Mouse (Mus musculus) CH12.LX (cell line): ENCODE results near the gene H1f0. TPM values are rescaled to one million over a fixed set of nuclear protein-coding genes. Genes with fewer than 3 reads are reported as not detected.

Experiments used
- DNase-seq: peaks from one replicate; pipeline ENCODE4 v3.0.0-alpha.2; 2013; ENCODE audit errors: extremely low read depth
- H3K27ac ChIP-seq: 2 replicates; pipeline ENCODE4 v1.5.1; 2012; ENCODE audit warnings: low read depth, mild to moderate bottlenecking, control low read depth, moderate library complexity; ENCODE audit not compliant: insufficient read depth
- H3K27me3 ChIP-seq: replicated peaks from 2 replicates; pipeline ENCODE3; 2012; ENCODE audit warnings: inconsistent platforms
- H3K36me3 ChIP-seq, 2 experiments: replicated peaks in 1 of 2; 2 replicates each; pipeline versions ENCODE3 to v1.6.1; 2012; ENCODE audit warnings: inconsistent platforms in 1 of 2, low read length in 1 of 2, mild to moderate bottlenecking in 1 of 2, mixed read lengths in 1 of 2, moderate library complexity in 1 of 2; ENCODE audit not compliant: control insufficient read depth in 1 of 2, insufficient read depth in 1 of 2
- H3K4me1 ChIP-seq, 2 experiments: 2 replicates each; pipeline ENCODE4 v1.6.1; 2012; ENCODE audit warnings: inconsistent platforms in 1 of 2, moderate library complexity in 1 of 2; ENCODE audit not compliant: insufficient read depth in 2 of 2, control insufficient read depth in 1 of 2
- H3K4me2 ChIP-seq: 2 replicates; pipeline ENCODE4 v1.6.1; 2012; ENCODE audit warnings: low read depth, mild to moderate bottlenecking, control low read depth; ENCODE audit not compliant: poor library complexity, insufficient read depth, severe bottlenecking
- H3K4me3 ChIP-seq, 3 experiments: fragments of 150-350 bp in 1 of 3; sonication (generic) in 1 of 3; replicated peaks in 1 of 3; 2 replicates each; pipeline versions ENCODE3 to v1.5.1; 2011 to 2012; ENCODE audit warnings: low read depth in 2 of 3, low read length in 2 of 3, mild to moderate bottlenecking in 2 of 3, moderate library complexity in 2 of 3, control low read depth in 1 of 3, improper control_type of control experiment in 1 of 3, inconsistent platforms in 1 of 3, mixed read lengths in 1 of 3; ENCODE audit not compliant: poor library complexity in 1 of 3
- H3K79me2 ChIP-seq: replicated peaks from 2 replicates; pipeline ENCODE4 v1.6.1; 2012; ENCODE audit warnings: mild to moderate bottlenecking, moderate library complexity; ENCODE audit not compliant: control insufficient read depth, poor library complexity, insufficient read depth, severe bottlenecking; ENCODE audit errors: extremely low read depth
- H3K9ac ChIP-seq: 2 replicates; pipeline ENCODE4 v1.6.1; 2012; ENCODE audit warnings: low read depth, mild to moderate bottlenecking, control low read depth, moderate library complexity; ENCODE audit not compliant: insufficient read depth
- H3K9me3 ChIP-seq: replicated peaks from 2 replicates; pipeline ENCODE3; 2012; ENCODE audit warnings: low read length, inconsistent platforms, mixed read lengths
- BHLHE40 ChIP-seq: IDR thresholded peaks from 2 replicates; pipeline ENCODE4 v1.6.1; 2011; ENCODE audit warnings: mild to moderate bottlenecking, low read depth, low read length, improper control_type of control experiment
- CHD1 ChIP-seq: IDR thresholded peaks from 2 replicates; pipeline ENCODE4 v1.6.1; 2012; ENCODE audit warnings: low read depth, low read length, improper control_type of control experiment, inconsistent platforms
- CTCF ChIP-seq, 2 experiments: IDR thresholded peaks in 1 of 2; conservative IDR thresholded peaks in 1 of 2; 2 replicates each; pipeline ENCODE4 v1.5.1; 2011 to 2012; ENCODE audit warnings: low read depth in 2 of 2, low read length in 2 of 2, improper control_type of control experiment in 1 of 2, inconsistent platforms in 1 of 2, mild to moderate bottlenecking in 1 of 2, moderate library complexity in 1 of 2
- E2F4 ChIP-seq: IDR thresholded peaks from 2 replicates; pipeline ENCODE4 v1.6.1; 2011; ENCODE audit warnings: low read depth, low read length, improper control_type of control experiment; ENCODE audit not compliant: insufficient replicate concordance
- ELF1 ChIP-seq: IDR thresholded peaks from 2 replicates; pipeline ENCODE4 v1.6.1; 2014; ENCODE audit warnings: low read depth, mild to moderate bottlenecking, inconsistent platforms, low read length, improper control_type of control experiment
- EP300 ChIP-seq: IDR thresholded peaks from 2 replicates; pipeline ENCODE4 v1.6.1; 2011; ENCODE audit warnings: low read length, improper control_type of control experiment
- ETS1 ChIP-seq: conservative IDR thresholded peaks from 2 replicates; pipeline ENCODE4 v1.6.1; 2012; ENCODE audit warnings: low read depth, mild to moderate bottlenecking, inconsistent platforms, low read length, improper control_type of control experiment, moderate library complexity
- HCFC1 ChIP-seq: IDR thresholded peaks from 2 replicates; pipeline ENCODE4 v1.6.1; 2012; ENCODE audit warnings: low read depth, mild to moderate bottlenecking, inconsistent platforms, low read length, improper control_type of control experiment
- JUND ChIP-seq: conservative IDR thresholded peaks from 2 replicates; pipeline ENCODE4 v1.6.1; 2011; ENCODE audit warnings: low read depth, low read length, improper control_type of control experiment
- KAT2A ChIP-seq: IDR thresholded peaks from 2 replicates; pipeline ENCODE4 v1.6.1; 2012; ENCODE audit warnings: low read length, improper control_type of control experiment, inconsistent platforms; ENCODE audit not compliant: insufficient replicate concordance
- MAFK ChIP-seq: IDR thresholded peaks from 2 replicates; pipeline ENCODE4 v1.6.1; 2011; ENCODE audit warnings: low read length, improper control_type of control experiment; ENCODE audit not compliant: insufficient replicate concordance
- MXI1 ChIP-seq: IDR thresholded peaks from 2 replicates; pipeline ENCODE4 v1.6.1; 2011; ENCODE audit warnings: mild to moderate bottlenecking, low read depth, low read length, improper control_type of control experiment
- NRF1 ChIP-seq: IDR thresholded peaks from 2 replicates; pipeline ENCODE4 v1.6.1; 2014; ENCODE audit warnings: low read depth, mild to moderate bottlenecking, inconsistent platforms, low read length, improper control_type of control experiment, moderate library complexity
- PAX5 ChIP-seq: IDR thresholded peaks from 2 replicates; pipeline ENCODE4 v1.6.1; 2012; ENCODE audit warnings: low read length, inconsistent platforms, mixed read lengths
- POLR2AphosphoS2 ChIP-seq: IDR thresholded peaks from 2 replicates; pipeline ENCODE4 v1.6.1; 2011; ENCODE audit warnings: low read depth, low read length, improper control_type of control experiment
- RAD21 ChIP-seq: IDR thresholded peaks from 2 replicates; pipeline ENCODE4 v1.6.1; 2011; ENCODE audit warnings: low read depth, mild to moderate bottlenecking, low read length, improper control_type of control experiment, moderate library complexity
- RCOR1 ChIP-seq: conservative IDR thresholded peaks from 2 replicates; pipeline ENCODE4 v1.6.1; 2012; ENCODE audit warnings: low read depth, mild to moderate bottlenecking, inconsistent platforms, low read length, improper control_type of control experiment
- SMC3 ChIP-seq: IDR thresholded peaks from 2 replicates; pipeline ENCODE4 v1.6.1; 2011; ENCODE audit warnings: low read depth, low read length, improper control_type of control experiment
- TBP ChIP-seq: conservative IDR thresholded peaks from 2 replicates; pipeline ENCODE4 v1.6.1; 2011; ENCODE audit warnings: low read depth, low read length, improper control_type of control experiment
- TCF12 ChIP-seq: IDR thresholded peaks from 2 replicates; pipeline ENCODE4 v1.6.1; 2014; ENCODE audit warnings: low read depth, mild to moderate bottlenecking, inconsistent platforms, low read length, improper control_type of control experiment
- USF1 ChIP-seq: IDR thresholded peaks from 2 replicates; pipeline ENCODE4 v1.6.1; 2014; ENCODE audit warnings: low read depth, mild to moderate bottlenecking, inconsistent platforms, low read length, improper control_type of control experiment
- USF2 ChIP-seq: conservative IDR thresholded peaks from 2 replicates; pipeline ENCODE4 v1.6.1; 2011; ENCODE audit warnings: low read depth, low read length, improper control_type of control experiment
- ZC3H11A ChIP-seq: IDR thresholded peaks from 2 replicates; pipeline ENCODE4 v1.6.1; 2012; ENCODE audit warnings: low read depth, mild to moderate bottlenecking, inconsistent platforms, low read length, improper control_type of control experiment
- dilution Hi-C: fragments of 300-500 bp; cut with MboI; formaldehyde crosslinking; loops from 2 replicates; pipeline ENCODE4 v1.14.3; 2020; ENCODE audit warnings: low sequenced_read_pairs; ENCODE audit not compliant: extremely low pct_unique_long_range_greater_than_20kb, extremely low pct_ligation_motif_present
- in situ Hi-C: fragments of 300-500 bp; cut with MboI; formaldehyde crosslinking; loops from 3 replicates; pipeline ENCODE4 v1.14.3; 2019; ENCODE audit warnings: low sequenced_read_pairs, low pct_ligation_motif_present, low pct_unique_long_range_greater_than_20kb, mixed read lengths
- polyA plus RNA-seq: library from polyadenylated mRNA; unstranded; fragments of >175 nt; gene quantifications from 2 replicates; pipeline ENCODE4 v1.2.1, GENCODE M21; 2012; ENCODE audit warnings: low read depth; ENCODE audit not compliant: insufficient read length
- total RNA-seq, 2 experiments: library from RNA; depleted of rRNA; stranded (reverse); fragments of 300-350 nt in 1 of 2; fragments of >200 nt in 1 of 2; gene quantifications; 2 replicates each; pipeline ENCODE4 v1.2.3; 2012 to 2014

The H1f0 gene
- total and polyA plus RNA-seq, 3 experiments, result 11.9 to 100 (median 15.9) TPM

GRCm38 (mm10) chr15:79000357-79000791 is 27.9 kb upstream of the H1f0 start:
- Histone ChIP-seq H3K4me1 (peaks cover 20 to 60% of the 10 kb centered on the region in 2 experiments), H3K4me2 (no peak overlapping the region), H3K36me3 (peaks cover 63 to 80% of the 10 kb centered on the region in 2 experiments), H3K79me2 (no peaks in the 10 kb centered on the region), H3K27ac (no peak overlapping the region), H3K9ac (no peak overlapping the region), H3K4me3 (no peak overlapping the region), H3K9me3 (no peaks in the 10 kb centered on the region), H3K27me3 (no peaks in the 10 kb centered on the region)
- TF ChIP-seq BHLHE40, result no peak
- TF ChIP-seq HCFC1, result no peak
- TF ChIP-seq PAX5, result no peak
- TF ChIP-seq JUND, result no peak
- no peak for TF ChIP-seq MXI1
- no peak for TF ChIP-seq RAD21
- no peak for TF ChIP-seq TBP
- no peak for TF ChIP-seq USF2
- no peak for TF ChIP-seq RCOR1
- no peak for TF ChIP-seq E2F4
- TF ChIP-seq KAT2A, result no peak
- no peak for TF ChIP-seq ETS1
- no peak for TF ChIP-seq CTCF (conservative IDR thresholded peaks at IDR 0.05 in 1 of 2, IDR thresholded peaks at IDR 0.05 in 1 of 2; ENCODE audit: low read depth in 2 of 2, low read length in 2 of 2)
- TF ChIP-seq NRF1, result no peak
- no peak for TF ChIP-seq ZC3H11A
- TF ChIP-seq ELF1, result no peak
- no peak for TF ChIP-seq TCF12
- no peak for TF ChIP-seq EP300
- dilution Hi-C loops, result no loop called here
- peak; percentile 15 for DNase-seq
- in situ Hi-C loops, result no loop called here

GRCm38 (mm10) chr15:79001559-79001958 is 26.7 kb upstream of the H1f0 start:
- dilution Hi-C loops, result no loop called here
- Histone ChIP-seq H3K79me2 (no peaks in the 10 kb centered on the region), H3K4me3 (no peak overlapping the region), H3K4me1 (peaks cover 16 to 50% of the 10 kb centered on the region in 2 experiments), H3K27ac (no peak overlapping the region), H3K9ac (no peak overlapping the region), H3K27me3 (no peaks in the 10 kb centered on the region), H3K9me3 (no peaks in the 10 kb centered on the region), H3K36me3 (peaks cover 66 to 83% of the 10 kb centered on the region in 2 experiments), H3K4me2 (no peak overlapping the region)
- TF ChIP-seq SMC3 (no peak), MAFK (no peak), POLR2AphosphoS2 (no peak), ZC3H11A (no peak), CHD1 (no peak), USF1 (no peak)
- DNase-seq, result no peak
- in situ Hi-C loops, result no loop called here
